Mouse (Mus musculus): ENCODE measurements around the gene Phactr2.

The Phactr2 gene

GRCm38 (mm10) chr10:13331405-13332032 is 142.7 kb downstream of the Phactr2 start:
- in situ Hi-C loops (cut with MboI, MseI): no loop called here

GRCm38 (mm10) chr10:13328602-13329001 is 145.6 kb downstream of the Phactr2 start:
- in situ Hi-C loops (cut with MboI, MseI): no loop called here

GRCm38 (mm10) chr10:13326149-13326873 is 147.9 kb downstream of the Phactr2 start:
- in situ Hi-C loops (cut with MboI, MseI): no loop called here

- in situ Hi-C loops (cut with MboI, MseI): no loop called here
These were observed 150.3 kb downstream of the Phactr2 start for GRCm38 (mm10) chr10:13323806-13324411.

GRCm38 (mm10) chr10:13323139-13323805 is 150.9 kb downstream of the Phactr2 start:
- in situ Hi-C loops (cut with MboI, MseI): no loop called here

- in situ Hi-C loops (cut with MboI, MseI): no loop called here
These were observed 159.2 kb downstream of the Phactr2 start for GRCm38 (mm10) chr10:13314999-13315398.

GRCm38 (mm10) chr10:13312576-13312975 is 161.6 kb downstream of the Phactr2 start:
- in situ Hi-C loops (cut with MboI, MseI): no loop called here

- in situ Hi-C loops (cut with MboI, MseI): no loop called here
These were observed 162.6 kb downstream of the Phactr2 start for GRCm38 (mm10) chr10:13311612-13312011.

- in situ Hi-C loops (cut with MboI, MseI): no loop called here
These were observed 164.1 kb downstream of the Phactr2 start for GRCm38 (mm10) chr10:13310075-13310474.

- in situ Hi-C loops (cut with MboI, MseI): no loop called here
These were observed 169.5 kb downstream of the Phactr2 start for GRCm38 (mm10) chr10:13304641-13305241.

GRCm38 (mm10) chr10:13303271-13304265 is 170.6 kb downstream of the Phactr2 start:
- in situ Hi-C loops (cut with MboI, MseI): no loop called here

- in situ Hi-C loops (cut with MboI, MseI): no loop called here
These were observed 173.6 kb downstream of the Phactr2 start for GRCm38 (mm10) chr10:13300601-13301000.

GRCm38 (mm10) chr10:13300196-13300595 is 174.0 kb downstream of the Phactr2 start:
- in situ Hi-C loops (cut with MboI, MseI): no loop called here

- in situ Hi-C loops (cut with MboI, MseI): no loop called here
These were observed 179.3 kb downstream of the Phactr2 start for GRCm38 (mm10) chr10:13294886-13295285.

GRCm38 (mm10) chr10:13292026-13292425 is 182.2 kb downstream of the Phactr2 start:
- in situ Hi-C loops (cut with MboI, MseI): no loop called here

GRCm38 (mm10) chr10:13289252-13289961 is 184.8 kb downstream of the Phactr2 start:
- in situ Hi-C loops (cut with MboI, MseI): no loop called here

GRCm38 (mm10) chr10:13288296-13288695 is 185.9 kb downstream of the Phactr2 start:
- in situ Hi-C loops (cut with MboI, MseI): no loop called here

- in situ Hi-C loops (cut with MboI, MseI): no loop called here
These were observed 190.8 kb downstream of the Phactr2 start for GRCm38 (mm10) chr10:13283441-13283840.

GRCm38 (mm10) chr10:13280298-13280853 is 193.8 kb downstream of the Phactr2 start:
- in situ Hi-C loops (cut with MboI, MseI): no loop called here

- in situ Hi-C loops (cut with MboI, MseI): no loop called here
These were observed 197.9 kb downstream of the Phactr2 start for GRCm38 (mm10) chr10:13276298-13276697.

Data from T-helper 1 cell (primary cell).